Mouse (Mus musculus) heart, embryonic 15.5 days (tissue): Measurements from ENCODE around the gene Os9. TPM values are rescaled to one million over a fixed set of nuclear protein-coding genes. Genes with fewer than 3 reads are reported as not detected.
"Not testable (repeated sequence)": the region's sequence is repeated elsewhere in the genome, so short reads cannot be mapped to it uniquely, and the experiment has no call there.

ENCODE experiments used
- ATAC-seq: fragments of 200-750 bp; cut with Nextera tagmentation; replicated peaks from 2 replicates; pipeline ENCODE4 v1.8.0; 2017; ENCODE audit warnings: low read depth, moderate TSS enrichment; ENCODE audit not compliant: insufficient number of reproducible peaks, insufficient read depth, low FRiP score
- H3K27ac ChIP-seq: fragments of 300-500 bp; sonication (generic); 2 replicates; pipeline ENCODE4 v1.5.1; 2015; ENCODE audit warnings: mild to moderate bottlenecking, inconsistent platforms
- H3K27me3 ChIP-seq: fragments of 300-500 bp; sonication (generic); 2 replicates; pipeline ENCODE4 v1.6.1; 2015; ENCODE audit warnings: inconsistent platforms
- H3K36me3 ChIP-seq: fragments of 300-500 bp; sonication (generic); 2 replicates; pipeline ENCODE4 v1.6.1; 2015; ENCODE audit warnings: mild to moderate bottlenecking, inconsistent platforms
- H3K4me1 ChIP-seq: fragments of 300-500 bp; sonication (generic); replicated peaks from 2 replicates; pipeline ENCODE4 v1.6.1; 2015; ENCODE audit warnings: inconsistent platforms
- H3K4me2 ChIP-seq: fragments of 300-500 bp; sonication (generic); 2 replicates; pipeline ENCODE4 v1.6.1; 2015; ENCODE audit warnings: inconsistent platforms, mild to moderate bottlenecking, moderate library complexity
- H3K4me3 ChIP-seq: fragments of 300-500 bp; sonication (generic); 2 replicates; pipeline ENCODE4 v1.5.1; 2015; ENCODE audit warnings: mild to moderate bottlenecking, inconsistent platforms
- H3K9ac ChIP-seq: fragments of 300-500 bp; sonication (generic); 2 replicates; pipeline ENCODE4 v1.6.1; 2015; ENCODE audit warnings: mild to moderate bottlenecking, inconsistent platforms
- H3K9me3 ChIP-seq: fragments of 300-500 bp; sonication (generic); replicated peaks from 2 replicates; pipeline ENCODE4 v1.6.1; 2016; ENCODE audit warnings: inconsistent platforms
- WGBS: fragments of 180-500 bp; shearing (Covaris S2); methylation state at CpG from one replicate; pipeline ENCODE4 v1.1.7; 2015; ENCODE audit warnings: mixed read lengths; 5-methylcytosine and 5-hydroxymethylcytosine counted together
- polyA plus RNA-seq: library from polyadenylated mRNA; unstranded; fragments of >200 nt; fragmentation: Nextera tagmentation; extraction: Ambion mirVana; gene quantifications from 2 replicates; pipeline ENCODE4 v1.2.1, GENCODE M21; 2015

Os9 gene
- polyA plus RNA-seq, 1 experiment from 2014 or later, result 48.5 TPM

DNA sequence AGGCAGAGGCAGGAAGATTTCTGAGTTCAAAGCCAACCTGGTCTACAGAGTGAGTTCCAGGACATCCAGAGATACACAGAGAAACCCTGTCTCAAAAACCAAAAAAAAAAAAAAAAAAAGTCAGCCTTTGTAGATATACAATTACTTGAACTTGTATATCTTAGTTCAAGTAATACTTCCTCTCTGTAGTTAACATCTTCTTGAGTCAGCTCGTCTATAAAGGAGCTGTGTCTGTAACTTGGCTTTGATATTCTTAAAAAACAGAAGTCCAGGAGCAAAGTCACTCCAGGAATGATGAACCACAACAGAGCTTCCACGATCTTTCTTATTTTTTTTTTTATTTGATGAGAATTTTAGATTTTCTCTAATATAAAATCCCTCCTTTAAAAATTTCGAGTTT is 39.8 kb upstream of the Os9 start:
- no peak for ATAC-seq
- 52% methylated on average over 3 of the region's 3 CpGs for WGBS
- H3K4me2 ChIP-seq, result no peak overlapping the region
- H3K27me3 ChIP-seq, result peaks cover 29% of the 10 kb centered on the region
- no peaks in the 10 kb centered on the region for H3K9me3 ChIP-seq
- H3K9ac ChIP-seq, result no peak overlapping the region
- no peaks in the 10 kb centered on the region for H3K36me3 ChIP-seq
- no peak overlapping the region for H3K27ac ChIP-seq
- H3K4me3 ChIP-seq, result no peak overlapping the region
- peaks cover 11% of the 10 kb centered on the region for H3K4me1 ChIP-seq

DNA sequence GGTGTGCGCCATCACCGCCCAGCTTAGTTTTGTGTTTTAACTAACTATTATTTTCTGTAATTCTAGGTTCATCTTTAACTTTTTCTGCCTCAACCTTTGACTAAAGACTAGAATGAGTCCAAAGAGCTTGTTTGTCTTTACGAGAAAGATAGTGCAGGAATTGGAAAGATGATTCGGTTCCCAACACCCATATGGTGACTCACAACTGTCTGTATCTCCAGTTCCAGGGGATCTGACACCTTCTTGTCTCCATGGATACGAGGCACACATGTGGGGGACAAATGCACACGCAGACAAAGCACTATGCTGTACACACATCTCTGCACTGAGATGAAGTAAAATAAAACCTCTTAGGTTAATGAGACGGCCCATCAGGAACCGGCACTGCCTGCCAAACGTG is 39.1 kb upstream of the Os9 start:
- Histone ChIP-seq H3K4me1 (peaks cover 5% of the 10 kb centered on the region), H3K9ac (no peak overlapping the region), H3K27me3 (peaks cover 22% of the 10 kb centered on the region), H3K4me3 (no peak overlapping the region), H3K36me3 (no peaks in the 10 kb centered on the region), H3K4me2 (no peak overlapping the region), H3K27ac (no peak overlapping the region), H3K9me3 (no peaks in the 10 kb centered on the region)
- no peak for ATAC-seq
- WGBS, result 75% methylated on average over 9 of the region's 9 CpGs

DNA sequence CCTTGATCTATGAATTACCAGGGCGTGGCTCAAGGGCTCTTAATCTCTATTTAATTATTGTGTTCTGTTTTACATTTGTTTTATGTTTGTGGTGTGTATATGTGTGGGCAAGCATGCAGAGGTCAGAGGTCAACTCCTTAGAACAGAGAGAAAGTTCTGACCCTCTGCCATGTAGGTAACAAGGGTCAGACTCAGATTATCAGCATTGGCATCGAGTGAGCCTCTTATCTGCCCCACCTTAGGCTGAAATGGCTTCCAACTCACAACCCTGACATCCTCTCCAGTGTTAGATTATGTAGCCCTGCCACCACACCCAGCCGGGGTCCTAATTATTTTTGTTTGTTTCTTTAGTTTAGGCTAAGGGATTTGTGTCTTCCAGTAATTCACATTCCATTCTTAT is 37.5 kb upstream of the Os9 start:
- no peak for ATAC-seq
- Histone ChIP-seq H3K4me2 (no peak overlapping the region), H3K27me3 (peaks cover 7% of the 10 kb centered on the region), H3K9me3 (no peaks in the 10 kb centered on the region), H3K27ac (no peak overlapping the region), H3K4me3 (no peak overlapping the region), H3K36me3 (no peaks in the 10 kb centered on the region), H3K4me1 (no peaks in the 10 kb centered on the region), H3K9ac (no peak overlapping the region)
- WGBS, result 56% methylated on average over 3 of the region's 3 CpGs

DNA sequence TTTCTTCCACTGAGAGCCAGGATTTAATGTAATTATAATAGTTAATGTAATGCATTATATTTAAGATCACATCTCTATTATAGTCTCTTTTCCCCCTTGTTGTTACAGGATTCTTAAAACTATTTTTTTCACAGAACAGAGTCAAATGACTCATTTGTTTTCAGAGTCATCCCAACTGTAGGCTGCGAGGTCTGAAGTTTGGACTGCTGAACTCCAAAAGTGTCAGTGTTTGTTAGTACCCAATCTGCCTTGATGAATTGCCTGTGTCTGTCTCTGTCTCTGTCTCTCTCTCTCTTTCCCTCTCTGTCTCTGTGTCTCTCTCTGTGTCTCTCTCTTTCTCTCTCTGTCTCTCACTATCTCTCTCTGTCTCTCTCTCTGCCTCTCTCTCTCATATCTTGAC is 35.6 kb upstream of the Os9 start:
- ATAC-seq, result no peak

DNA sequence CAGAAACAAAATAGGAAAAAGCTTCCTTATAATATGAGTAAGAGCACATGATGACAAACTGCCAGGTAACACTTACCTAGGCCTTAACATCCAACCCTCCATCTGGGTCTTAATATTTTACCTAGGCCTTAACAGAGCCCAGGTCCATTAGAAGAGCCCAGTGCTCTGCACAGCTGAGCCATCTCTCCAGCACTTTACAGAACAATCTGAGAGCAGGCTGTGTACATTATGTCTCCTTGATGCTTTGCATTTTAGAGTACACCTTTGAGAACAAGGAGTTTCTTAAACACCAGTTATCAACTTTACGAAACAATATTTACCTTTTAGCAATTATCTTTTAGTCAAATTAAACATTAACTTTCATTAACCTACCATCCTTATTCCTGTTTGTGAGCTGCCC is 35.2 kb upstream of the Os9 start:
- ATAC-seq, result no peak
- H3K27me3 ChIP-seq, result no peaks in the 10 kb centered on the region
- H3K4me1 ChIP-seq, result no peaks in the 10 kb centered on the region
- H3K9ac ChIP-seq, result no peak overlapping the region
- H3K27ac ChIP-seq, result no peak overlapping the region
- WGBS, result 84% methylated on average over 1 of the region's 1 CpGs
- H3K4me2 ChIP-seq, result no peak overlapping the region
- no peaks in the 10 kb centered on the region for H3K36me3 ChIP-seq
- H3K9me3 ChIP-seq, result no peaks in the 10 kb centered on the region
- H3K4me3 ChIP-seq, result no peak overlapping the region

More for the DNA sequence above, 35.6 kb upstream of the Os9 start:
- no peak overlapping the region for H3K4me2 ChIP-seq
- no peak overlapping the region for H3K9ac ChIP-seq
- 79% methylated on average over 1 of the region's 1 CpGs for WGBS
- no peak overlapping the region for H3K27ac ChIP-seq
- no peaks in the 10 kb centered on the region for H3K4me1 ChIP-seq
- H3K27me3 ChIP-seq, result no peaks in the 10 kb centered on the region
- H3K9me3 ChIP-seq, result no peaks in the 10 kb centered on the region
- H3K36me3 ChIP-seq, result no peaks in the 10 kb centered on the region
- H3K4me3 ChIP-seq, result no peak overlapping the region

DNA sequence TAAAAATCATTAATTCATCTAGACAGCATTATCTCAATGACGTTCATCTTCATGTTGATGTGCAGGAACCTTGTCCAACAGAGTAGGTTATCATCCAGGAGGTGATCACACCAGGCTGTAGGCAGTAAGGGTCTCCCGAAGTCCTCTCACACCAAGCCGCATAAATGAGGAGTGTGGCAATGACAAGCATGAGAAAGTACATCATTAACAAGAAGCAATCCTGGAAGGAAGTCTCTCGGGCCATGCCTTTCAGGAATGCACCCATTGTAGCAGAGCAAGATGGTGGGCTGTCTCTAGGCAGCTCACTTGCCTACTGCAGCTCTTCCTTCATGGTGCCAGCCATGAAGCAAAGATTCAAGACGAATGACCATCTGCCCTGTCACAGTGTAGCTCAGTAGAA is 33.7 kb upstream of the Os9 start:
- H3K4me2 ChIP-seq, result no peak overlapping the region
- H3K9ac ChIP-seq, result no peak overlapping the region
- H3K4me1 ChIP-seq, result no peaks in the 10 kb centered on the region
- no peaks in the 10 kb centered on the region for H3K36me3 ChIP-seq
- 84% methylated on average over 5 of the region's 5 CpGs for WGBS
- H3K27me3 ChIP-seq, result no peaks in the 10 kb centered on the region
- H3K9me3 ChIP-seq, result no peaks in the 10 kb centered on the region
- ATAC-seq, result no peak
- no peak overlapping the region for H3K4me3 ChIP-seq
- H3K27ac ChIP-seq, result no peak overlapping the region

DNA sequence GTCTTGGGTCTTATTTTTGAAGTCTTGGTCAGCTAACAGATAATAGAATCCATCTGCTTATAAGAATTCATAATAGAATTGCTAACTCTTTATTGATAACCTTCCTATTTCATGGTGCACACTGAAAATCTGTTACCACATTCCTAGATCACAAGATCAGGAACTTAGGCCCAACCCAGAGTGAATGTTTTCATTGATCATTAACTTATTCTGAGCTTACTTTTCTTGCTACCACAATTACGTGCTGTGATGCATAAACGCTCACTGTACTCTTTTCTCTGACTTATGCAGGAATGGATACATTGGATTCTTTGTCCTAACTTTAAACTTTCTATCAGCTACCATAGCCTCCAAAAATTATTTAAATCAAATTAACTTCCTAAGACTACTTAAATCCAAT is 33.3 kb upstream of the Os9 start:
- 92% methylated on average over 2 of the region's 2 CpGs for WGBS
- ATAC-seq, result no peak

DNA sequence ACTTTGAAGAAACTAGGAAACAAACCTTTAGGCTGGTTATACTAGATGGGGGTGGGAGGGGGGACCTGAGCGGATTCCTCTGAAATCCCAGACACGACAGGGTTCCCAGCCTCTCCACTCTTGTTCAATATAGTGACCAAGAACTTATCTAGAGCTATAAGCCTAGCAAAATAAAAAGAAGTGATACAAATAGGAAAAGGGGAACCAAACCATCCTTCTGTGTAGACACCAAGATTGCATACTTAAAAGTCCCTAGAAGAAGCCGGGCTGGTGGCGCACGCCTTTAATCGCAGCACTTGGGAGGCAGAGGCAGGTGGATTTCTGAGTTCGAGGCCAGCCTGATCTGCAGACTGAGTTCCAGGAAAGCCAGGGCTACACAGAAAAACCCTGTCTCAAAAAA is 32.4 kb upstream of the Os9 start:
- ATAC-seq, result no peak
- no peaks in the 10 kb centered on the region for H3K36me3 ChIP-seq
- no peak overlapping the region for H3K27ac ChIP-seq
- H3K4me1 ChIP-seq, result no peaks in the 10 kb centered on the region
- 86% methylated on average over 7 of the region's 7 CpGs for WGBS
- H3K27me3 ChIP-seq, result no peaks in the 10 kb centered on the region
- no peaks in the 10 kb centered on the region for H3K9me3 ChIP-seq
- no peak overlapping the region for H3K4me2 ChIP-seq
- H3K4me3 ChIP-seq, result no peak overlapping the region
- no peak overlapping the region for H3K9ac ChIP-seq

More for the DNA sequence above, 33.3 kb upstream of the Os9 start:
- no peak overlapping the region for H3K9ac ChIP-seq
- H3K36me3 ChIP-seq, result no peaks in the 10 kb centered on the region
- H3K4me2 ChIP-seq, result no peak overlapping the region
- no peaks in the 10 kb centered on the region for H3K27me3 ChIP-seq
- no peak overlapping the region for H3K27ac ChIP-seq
- no peak overlapping the region for H3K4me3 ChIP-seq
- H3K9me3 ChIP-seq, result no peaks in the 10 kb centered on the region
- no peaks in the 10 kb centered on the region for H3K4me1 ChIP-seq

DNA sequence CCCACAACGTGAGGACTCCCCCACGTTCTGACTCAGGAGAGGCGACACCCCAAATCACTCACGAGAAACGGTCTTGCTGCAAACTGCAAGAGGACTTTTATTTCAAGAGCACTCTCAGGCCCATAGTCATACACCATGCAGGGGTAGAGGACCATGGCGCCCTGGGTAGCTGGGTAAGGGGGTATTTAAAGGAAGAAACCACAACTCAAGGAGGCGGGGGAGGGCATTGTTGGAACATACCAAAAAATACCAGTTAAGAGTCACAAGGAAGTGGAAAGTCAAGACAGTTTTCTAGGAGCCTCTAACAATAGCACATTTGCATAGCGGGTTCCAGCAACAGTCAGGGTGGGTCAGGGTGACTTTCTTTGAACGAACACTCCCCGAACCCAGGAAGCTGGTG is 31.6 kb upstream of the Os9 start:
- 80% methylated on average over 10 of the region's 10 CpGs for WGBS
- not testable (repeated sequence) for ATAC-seq

DNA sequence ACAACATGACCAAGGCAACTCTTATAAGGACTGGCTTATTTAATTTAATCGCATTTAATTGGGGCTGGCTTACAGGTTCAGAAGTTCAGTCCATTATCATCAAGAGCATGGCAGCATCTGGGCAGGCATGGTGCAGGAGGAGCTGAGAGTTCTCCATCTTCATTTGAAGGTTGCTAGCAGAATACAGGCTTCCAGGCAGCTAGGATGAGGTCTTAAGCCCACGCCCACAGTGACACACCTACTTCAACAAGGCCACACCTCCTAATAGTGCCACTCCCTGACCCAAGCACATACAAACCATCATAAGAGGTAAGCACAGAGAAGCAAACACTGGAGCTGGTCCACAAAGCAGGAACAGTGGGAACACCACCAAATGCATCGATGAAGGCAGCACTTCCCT is 30.3 kb upstream of the Os9 start:
- 83% methylated on average over 3 of the region's 3 CpGs for WGBS
- H3K4me3 ChIP-seq, H3K27me3 ChIP-seq, H3K36me3 ChIP-seq, H3K4me1 ChIP-seq, ATAC-seq, H3K9me3 ChIP-seq, H3K27ac ChIP-seq, H3K9ac ChIP-seq, H3K4me2 ChIP-seq: not testable (repeated sequence)

More for the DNA sequence above, 31.6 kb upstream of the Os9 start:
- H3K4me1 ChIP-seq, H3K4me3 ChIP-seq, H3K4me2 ChIP-seq, H3K27ac ChIP-seq, H3K9me3 ChIP-seq, H3K9ac ChIP-seq, H3K36me3 ChIP-seq, H3K27me3 ChIP-seq: not testable (repeated sequence)

DNA sequence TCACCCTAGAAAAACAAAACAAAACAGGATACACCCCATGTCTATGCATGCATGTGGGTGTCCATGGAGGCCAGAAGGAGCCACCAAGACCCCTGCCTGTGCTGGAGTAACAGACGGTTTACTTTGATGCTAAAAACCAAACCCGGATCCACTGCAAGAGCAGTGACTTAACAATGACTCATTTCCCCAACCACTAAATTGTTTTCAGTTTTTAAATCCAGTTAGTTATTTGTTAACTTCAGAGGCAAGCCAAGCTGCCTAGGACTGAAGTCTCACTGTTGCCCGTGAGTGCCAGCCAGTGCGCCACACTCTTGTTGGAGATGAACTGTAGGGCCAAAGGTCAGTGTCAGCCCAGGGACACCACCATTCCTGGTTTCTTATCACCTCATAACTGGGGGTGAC is 29.5 kb upstream of the Os9 start:
- H3K36me3 ChIP-seq, result no peaks in the 10 kb centered on the region
- no peak overlapping the region for H3K9ac ChIP-seq
- H3K27me3 ChIP-seq, result no peaks in the 10 kb centered on the region
- H3K4me2 ChIP-seq, result no peak overlapping the region
- H3K27ac ChIP-seq, result no peak overlapping the region
- no peaks in the 10 kb centered on the region for H3K4me1 ChIP-seq
- ATAC-seq, result no peak
- 65% methylated on average over 4 of the region's 4 CpGs for WGBS
- no peak overlapping the region for H3K4me3 ChIP-seq
- H3K9me3 ChIP-seq, result no peaks in the 10 kb centered on the region

DNA sequence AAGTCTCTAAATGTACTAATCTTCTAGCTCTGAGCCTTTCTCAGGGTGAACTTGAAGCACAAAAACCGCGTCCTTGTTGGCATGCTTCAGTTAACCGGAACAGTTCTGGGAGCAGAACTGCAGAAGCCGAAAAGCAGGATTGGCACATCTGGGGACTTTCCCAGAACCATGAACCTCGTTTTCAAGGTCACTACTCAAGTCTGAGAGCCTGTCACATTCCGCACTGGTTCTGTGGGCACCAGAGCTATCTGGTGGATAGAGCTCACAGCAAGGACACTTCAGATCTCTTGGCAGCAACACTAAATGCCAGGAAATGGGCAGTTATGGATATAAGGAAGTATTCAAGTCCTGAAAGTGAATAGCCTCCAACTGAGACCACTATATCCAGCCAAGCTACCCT is 26.2 kb upstream of the Os9 start:
- H3K27me3 ChIP-seq, result no peaks in the 10 kb centered on the region
- WGBS, result 67% methylated on average over 6 of the region's 6 CpGs
- ATAC-seq, result no peak
- H3K27ac ChIP-seq, result no peak overlapping the region
- H3K4me1 ChIP-seq, result no peaks in the 10 kb centered on the region
- H3K9me3 ChIP-seq, result no peaks in the 10 kb centered on the region
- H3K4me3 ChIP-seq, result no peak overlapping the region
- H3K4me2 ChIP-seq, result no peak overlapping the region
- H3K36me3 ChIP-seq, result no peaks in the 10 kb centered on the region
- H3K9ac ChIP-seq, result no peak overlapping the region

DNA sequence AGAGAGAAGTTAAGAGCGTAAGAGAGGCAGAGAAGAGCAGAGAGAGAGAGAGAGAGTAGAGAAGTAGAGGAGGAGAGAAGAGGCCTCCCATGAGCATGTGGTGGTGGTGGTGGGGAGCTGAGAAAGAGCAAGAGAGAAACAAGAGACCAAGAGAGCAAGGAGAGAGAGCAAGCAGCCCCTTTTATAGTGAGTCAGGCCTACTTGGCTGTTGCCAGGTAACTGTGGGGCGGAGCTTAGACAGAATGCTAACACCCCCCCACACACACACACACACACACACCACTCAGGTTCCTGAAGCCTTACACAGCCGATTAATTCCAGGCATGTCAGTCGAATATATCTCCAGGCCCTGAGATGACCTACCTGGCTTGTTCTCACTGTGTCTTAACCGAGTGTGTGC is 24.4 kb upstream of the Os9 start:
- H3K4me1 ChIP-seq, result no peaks in the 10 kb centered on the region
- H3K4me3 ChIP-seq, result no peak overlapping the region
- no peaks in the 10 kb centered on the region for H3K9me3 ChIP-seq
- H3K9ac ChIP-seq, result no peak overlapping the region
- 73% methylated on average over 5 of the region's 5 CpGs for WGBS
- H3K4me2 ChIP-seq, result no peak overlapping the region
- no peaks in the 10 kb centered on the region for H3K27me3 ChIP-seq
- H3K36me3 ChIP-seq, result no peaks in the 10 kb centered on the region
- H3K27ac ChIP-seq, result no peak overlapping the region
- ATAC-seq, result no peak
